Mouse (Mus musculus) liver, embryonic 14.5 days (tissue): ENCODE data around the gene Rbm38. TPM values are rescaled to one million over a fixed set of nuclear protein-coding genes. Genes with fewer than 3 reads are reported as not detected.
A peak's percentile ranks its signal among the peaks of the same experiment; 100 is the strongest.

ENCODE experiments used
- ATAC-seq: fragments of 200-750 bp; cut with Nextera tagmentation; 2 replicates; pipeline ENCODE4 v1.8.0; 2017; ENCODE audit warnings: moderate number of reproducible peaks, mild to moderate bottlenecking, moderate library complexity; ENCODE audit not compliant: insufficient read depth
- DNase-seq, 3 experiments: peaks; one replicate each; pipeline ENCODE4 v3.0.0-alpha.2; 2012 to 2013; ENCODE audit warnings: low read depth in 3 of 3, low spot score in 3 of 3
- H3K27ac ChIP-seq: fragments of 300-500 bp; sonication (generic); 2 replicates; pipeline ENCODE4 v1.5.1; 2014; ENCODE audit warnings: moderate library complexity, mild to moderate bottlenecking, control low read depth, inconsistent platforms
- H3K27me3 ChIP-seq: fragments of 300-500 bp; sonication (generic); 2 replicates; pipeline ENCODE4 v1.6.1; 2014; ENCODE audit warnings: mild to moderate bottlenecking, low read length, moderate library complexity; ENCODE audit not compliant: control insufficient read depth, insufficient read depth
- H3K36me3 ChIP-seq: fragments of 300-500 bp; sonication (generic); replicated peaks from 2 replicates; pipeline ENCODE4 v1.6.1; 2014; ENCODE audit warnings: low read depth; ENCODE audit not compliant: control insufficient read depth, insufficient read depth
- H3K4me1 ChIP-seq, 2 experiments: fragments of 200-500 bp in 1 of 2; fragments of 300-500 bp in 1 of 2; sonication (generic) in 1 of 2; replicated peaks; 2 replicates each; pipeline ENCODE4 v1.6.1; 2012 to 2014; ENCODE audit warnings: antibody characterized with exemption in 1 of 2, inconsistent platforms in 1 of 2, low read length in 1 of 2; ENCODE audit not compliant: control insufficient read depth in 2 of 2, insufficient read depth in 2 of 2
- H3K4me2 ChIP-seq: fragments of 300-500 bp; sonication (generic); 2 replicates; pipeline ENCODE4 v1.6.1; 2014; ENCODE audit warnings: low read depth, mild to moderate bottlenecking, control low read depth, moderate library complexity
- H3K4me3 ChIP-seq, 2 experiments: fragments of 200-500 bp in 1 of 2; fragments of 300-500 bp in 1 of 2; sonication (generic) in 1 of 2; 2 replicates each; pipeline ENCODE4 v1.5.1; 2012 to 2014; ENCODE audit warnings: low read depth in 2 of 2, low read length in 2 of 2, mild to moderate bottlenecking in 2 of 2, control low read depth in 1 of 2, inconsistent platforms in 1 of 2, moderate library complexity in 1 of 2; ENCODE audit not compliant: insufficient read depth in 1 of 2
- H3K9ac ChIP-seq: fragments of 300-500 bp; sonication (generic); replicated peaks from 2 replicates; pipeline ENCODE4 v1.6.1; 2014; ENCODE audit warnings: mild to moderate bottlenecking, control low read depth, moderate library complexity
- H3K9me3 ChIP-seq: fragments of 300-500 bp; sonication (generic); 2 replicates; pipeline ENCODE4 v1.6.1; 2016; ENCODE audit warnings: low read length, mixed read lengths; ENCODE audit not compliant: control insufficient read depth
- CTCF ChIP-seq: IDR thresholded peaks from 2 replicates; pipeline ENCODE4 v1.5.1; 2016; ENCODE audit warnings: antibody characterized with exemption, low read depth, control low read depth
- EP300 ChIP-seq: IDR thresholded peaks from 2 replicates; pipeline ENCODE4 v1.6.1; 2016; ENCODE audit warnings: antibody characterized with exemption, low read depth
- WGBS: fragments of 180-500 bp; shearing (Covaris S2); extraction: QIAGEN DNeasy Blood & Tissue Kit; methylation state at CpG from one replicate; pipeline ENCODE4 v1.1.7; 2014; ENCODE audit not compliant: insufficient replicate concordance; 5-methylcytosine and 5-hydroxymethylcytosine counted together
- polyA plus RNA-seq, 2 experiments: library from polyadenylated mRNA; depleted of rRNA in 1 of 2; stranded (reverse) in 1 of 2; unstranded in 1 of 2; fragments of >200 nt; fragmentation: Nextera tagmentation in 1 of 2; extraction: Ambion mirVana in 1 of 2; gene quantifications; 2 replicates each; pipeline versions ENCODE4 v1.2.1 to v1.2.3; 2012 to 2014

Rbm38 gene
- polyA plus RNA-seq, 2 experiments: 270 to 274 TPM

- ATAC-seq: no peak
- H3K27ac ChIP-seq: peak overlapping the region; percentile 80
- H3K9me3 ChIP-seq: no peaks in the 10 kb centered on the region
- H3K4me1 ChIP-seq: peaks cover 61 to 75% of the 10 kb centered on the region in 2 experiments
- WGBS: 88% methylated on average over 6 of the region's 6 CpGs
- peaks cover 99% of the 10 kb centered on the region for H3K36me3 ChIP-seq
- peak overlapping the region; percentile 83 for H3K9ac ChIP-seq
- DNase-seq: no peak
- no peaks in the 10 kb centered on the region for H3K27me3 ChIP-seq
- peak overlapping the region; percentile 88 to 99; a peak in 3 of 4 replicates for H3K4me3 ChIP-seq
- H3K4me2 ChIP-seq: peak overlapping the region; percentile 77
- TF ChIP-seq EP300: no peak
- TF ChIP-seq CTCF: no peak
These were observed 7.0 kb downstream of the Rbm38 start for GRCm38 (mm10) chr2:173027169-173027823.

- H3K4me3 ChIP-seq: peak overlapping the region; percentile 0 to 88; a peak in 3 of 4 replicates
- H3K9ac ChIP-seq: peak overlapping the region; percentile 38
- peak overlapping the region; percentile 77 for H3K4me2 ChIP-seq
- H3K27me3 ChIP-seq: no peaks in the 10 kb centered on the region
- H3K4me1 ChIP-seq: peaks cover 64 to 80% of the 10 kb centered on the region in 2 experiments
- ATAC-seq (no peak), DNase-seq (no peak)
- TF ChIP-seq EP300: no peak
- no peak for TF ChIP-seq CTCF
- H3K9me3 ChIP-seq: no peaks in the 10 kb centered on the region
- peaks cover 100% of the 10 kb centered on the region for H3K36me3 ChIP-seq
- peak overlapping the region; percentile 54 for H3K27ac ChIP-seq
- WGBS: 80% methylated on average over 4 of the region's 4 CpGs
These were observed 7.7 kb downstream of the Rbm38 start for GRCm38 (mm10) chr2:173027824-173028495.

DNA sequence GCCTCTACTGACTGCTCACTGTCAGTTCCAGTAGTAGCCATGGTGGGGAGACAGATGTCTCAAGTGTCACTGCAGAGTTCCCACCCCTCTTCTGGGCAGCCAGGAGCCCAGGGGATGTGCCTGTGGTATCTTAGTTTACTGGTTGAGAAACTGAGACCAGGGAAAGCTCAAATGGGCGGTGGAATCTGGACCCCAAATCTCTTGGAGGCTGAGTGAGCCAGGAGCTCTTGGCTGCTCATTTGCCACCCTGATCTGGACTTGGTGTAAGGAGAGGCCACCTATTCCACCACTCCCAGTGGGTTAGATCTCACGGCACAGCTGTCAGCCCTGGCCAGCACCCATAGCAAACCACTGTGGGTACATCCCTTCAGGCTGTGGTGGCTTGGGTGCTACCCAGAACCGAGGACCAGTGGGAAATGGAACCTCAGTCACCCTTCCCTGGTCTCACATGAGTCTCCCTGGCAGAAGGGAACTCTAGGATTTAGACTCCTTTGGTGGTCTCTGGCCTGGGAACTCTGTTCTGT is 8.3 kb downstream of the Rbm38 start:
- H3K36me3 ChIP-seq: peaks cover 100% of the 10 kb centered on the region
- ATAC-seq (no peak), DNase-seq (no peak)
- peak overlapping the region; percentile 54 for H3K27ac ChIP-seq
- H3K9ac ChIP-seq: peak overlapping the region; percentile 38
- H3K27me3 ChIP-seq: no peaks in the 10 kb centered on the region
- WGBS: 81% methylated on average over 3 of the region's 3 CpGs
- peak overlapping the region in 1 of 2 experiments; percentile 88; a peak in 2 of 4 replicates for H3K4me3 ChIP-seq
- H3K4me1 ChIP-seq: peaks cover 65 to 86% of the 10 kb centered on the region in 2 experiments
- peak overlapping the region; percentile 77 for H3K4me2 ChIP-seq
- TF ChIP-seq CTCF (0 out of 2 replicates have a peak, but pooled peaks have one; percentile 8), EP300 (no peak)
- H3K9me3 ChIP-seq: no peaks in the 10 kb centered on the region

- no peaks in the 10 kb centered on the region for H3K27me3 ChIP-seq
- H3K9me3 ChIP-seq: no peaks in the 10 kb centered on the region
- WGBS: 53% methylated on average over 12 of the region's 12 CpGs
- no peak overlapping the region; a peak in 1 of 4 replicates for H3K4me3 ChIP-seq
- peak overlapping the region; percentile 43 for H3K27ac ChIP-seq
- no peak for ATAC-seq
- peaks cover 70 to 88% of the 10 kb centered on the region in 2 experiments for H3K4me1 ChIP-seq
- H3K9ac ChIP-seq: no peak overlapping the region; the same call in 1 of the 2 replicates
- H3K36me3 ChIP-seq: peaks cover 97% of the 10 kb centered on the region
- peak overlapping the region; percentile 77 for H3K4me2 ChIP-seq
- no peak for TF ChIP-seq CTCF
- no peak for TF ChIP-seq EP300
- no peak for DNase-seq
These were observed 10.5 kb downstream of the Rbm38 start for GRCm38 (mm10) chr2:173030591-173031338.
